Comparison of ENCODE assay signal across 18 mouse cellular contexts in the genomic region with DNA sequence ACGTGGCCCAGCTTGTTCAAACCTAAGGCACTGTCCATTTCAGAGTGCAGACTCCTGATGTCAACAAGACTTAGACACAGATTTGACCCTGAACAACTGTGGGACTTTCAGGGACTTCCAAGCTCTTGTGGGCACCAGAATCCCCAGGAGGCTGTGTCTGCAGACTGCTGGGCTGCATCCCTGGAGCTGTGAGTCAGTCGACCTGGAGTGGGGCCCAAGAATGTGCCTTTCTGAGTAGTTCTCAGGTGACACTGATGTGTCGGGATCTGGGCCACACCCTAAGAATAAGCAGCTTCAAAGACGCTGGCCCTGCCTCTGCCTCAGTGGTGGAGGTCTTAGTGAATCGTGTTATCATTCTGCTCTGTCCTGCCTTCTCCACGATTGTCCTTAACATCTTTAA.
DNase-seq lines count a peak whose midpoint lies in the region.
"Had no signal": no experiment of that assay in that cellular context is flagged by ENCODE, and none has a peak within 500 bp of the region (broad histone marks: within the 10 kb centered on the region; RNA-seq: fewer than 3 reads in every experiment).

No protein-coding gene starts in this region.

- H3K4me1 ChIP-seq in brown adipose tissue, adult 24 weeks (ENCODE audit: control insufficient read depth, insufficient read depth, insufficient read length, low read length): 0 out of 2 replicates have a peak, but pooled peaks cover 3% of the 10 kb centered on the region
- H3K4me1 ChIP-seq: embryonic facial prominence, embryonic 15.5 days; forebrain, embryonic 13.5 days; intestine, embryonic 15.5 days; liver, embryonic 12.5 days; midbrain, embryonic 15.5 days; stomach, embryonic 15.5 days had no signal

- intact Hi-C loops in heart, postnatal 36 days (cut with DNase I): no loop called here

- DNase-seq in gastrocnemius, adult 18-20 months (ENCODE audit: low spot score): peak; percentile 85
- DNase-seq in gastrocnemius, postnatal 4 days (ENCODE audit: low spot score in 2 of 2): no peak
- peak; percentile 96 for DNase-seq in 3T3-L1 (ENCODE audit: low read depth, low spot score)
- peak; percentile 26 to 32 for DNase-seq in heart, postnatal 36 days
- no peak for DNase-seq in kidney, adult 9 months
- no peak for DNase-seq in urinary bladder, postnatal 25 days (ENCODE audit: low spot score)
- no peak for DNase-seq in cerebellum, adult 8-10 months
- DNase-seq: cerebellum, postnatal 25 days; kidney, postnatal 14 days; left cerebral cortex, postnatal 4 days; thymus, postnatal 25 days had no signal

- H3K27ac ChIP-seq in brown adipose tissue, adult 24 weeks (replicated peaks; ENCODE audit: low read depth, low read length): peak overlapping the region; percentile 74
- H3K27ac ChIP-seq: embryonic facial prominence, embryonic 15.5 days; forebrain, embryonic 13.5 days; intestine, embryonic 15.5 days; liver, embryonic 12.5 days; midbrain, embryonic 15.5 days; stomach, embryonic 15.5 days had no signal

- H3K4me3 ChIP-seq in brown adipose tissue, adult 24 weeks (ENCODE audit: insufficient read depth, low read depth, low read length): no peak overlapping the region
- H3K4me3 ChIP-seq: embryonic facial prominence, embryonic 15.5 days; forebrain, embryonic 13.5 days; intestine, embryonic 15.5 days; liver, embryonic 12.5 days; midbrain, embryonic 15.5 days; stomach, embryonic 15.5 days had no signal

Comparison
In these comparisons a context has a peak if more than half of its experiments do, and no peak if none do; other contexts are left out.
1. DNase-seq: peak in gastrocnemius, adult 18-20 months (single experiment), 3T3-L1 (single experiment) and heart, postnatal 36 days (2 of 2); none in gastrocnemius, postnatal 4 days (0 of 2), kidney, adult 9 months (single experiment), urinary bladder, postnatal 25 days (single experiment) and cerebellum, adult 8-10 months (single experiment).